ENCODE assay signal across 9 mouse cellular contexts in genomic region chr8:95138341-95139050, GRCm38 (mm10). TPM values are rescaled to one million over a fixed set of nuclear protein-coding genes. Genes with fewer than 3 reads are reported as not detected.
DNase-seq lines count a peak whose midpoint lies in the region; ATAC-seq and TF ChIP-seq lines count a peak whose summit lies in the region.
"Had no signal": no experiment of that assay in that cellular context is flagged by ENCODE, and none has a peak within 500 bp of the region (broad histone marks: within the 10 kb centered on the region; RNA-seq: fewer than 3 reads in every experiment).

No protein-coding gene starts in this region.

- peak overlapping the region; percentile 34; the same call in 1 of the 2 replicates for H3K9ac ChIP-seq in lung, embryonic 14.5 days
- no peak overlapping the region for H3K9ac ChIP-seq in embryonic facial prominence, embryonic 14.5 days (ENCODE audit: low read depth, low read length)
- H3K9ac ChIP-seq in intestine, embryonic 16.5 days (ENCODE audit: low read depth, low read length), result peak overlapping the region; percentile 43; the same call in 1 of the 2 replicates
- H3K9ac ChIP-seq in midbrain, embryonic 13.5 days (replicated peaks), result no peak overlapping the region

- H3K4me1 ChIP-seq in lung, embryonic 14.5 days (ENCODE audit: insufficient read depth), result peaks cover 20% of the 10 kb centered on the region
- H3K4me1 ChIP-seq in embryonic facial prominence, embryonic 14.5 days (ENCODE audit: control insufficient read depth, insufficient read depth, low read length), result peaks cover 27% of the 10 kb centered on the region
- peaks cover 54% of the 10 kb centered on the region for H3K4me1 ChIP-seq in intestine, embryonic 16.5 days (ENCODE audit: control insufficient read depth, insufficient read depth, low read length)
- H3K4me1 ChIP-seq in midbrain, embryonic 13.5 days (replicated peaks), result peaks cover 52% of the 10 kb centered on the region

- DNase-seq in lung, embryonic 14.5 days, result peak; percentile 86
- DNase-seq in lung, postnatal 14 days, result no peak
- DNase-seq in embryonic facial prominence, embryonic 14.5 days (ENCODE audit: low spot score), result peak; percentile 89
- no peak for DNase-seq in frontal cortex, postnatal 25 days (ENCODE audit: low spot score in 2 of 2)
- DNase-seq in right cerebral cortex, postnatal 14 days, result no peak

- no peaks in the 10 kb centered on the region; the same call in 1 of the 2 replicates for H3K27me3 ChIP-seq in lung, embryonic 14.5 days (ENCODE audit: insufficient read depth, low read length)
- H3K27me3 ChIP-seq in embryonic facial prominence, embryonic 14.5 days (replicated peaks; ENCODE audit: control insufficient read depth, insufficient read depth, low read length), result peaks cover 7% of the 10 kb centered on the region; the same call in 1 of the 2 replicates
- no peaks in the 10 kb centered on the region for H3K27me3 ChIP-seq in intestine, embryonic 16.5 days (replicated peaks; ENCODE audit: control insufficient read depth, insufficient read depth, low read length)
- peaks cover 49% of the 10 kb centered on the region for H3K27me3 ChIP-seq in midbrain, embryonic 13.5 days

- peaks cover 10% of the 10 kb centered on the region; the same call in 1 of the 2 replicates for H3K36me3 ChIP-seq in lung, embryonic 14.5 days (ENCODE audit: insufficient read depth)
- peaks cover 6% of the 10 kb centered on the region for H3K36me3 ChIP-seq in embryonic facial prominence, embryonic 14.5 days (ENCODE audit: control insufficient read depth, insufficient read depth, low read length)
- H3K36me3 ChIP-seq in intestine, embryonic 16.5 days (ENCODE audit: control insufficient read depth, insufficient read depth, low read length), result no peaks in the 10 kb centered on the region
- H3K36me3 ChIP-seq in midbrain, embryonic 13.5 days, result peaks cover 4% of the 10 kb centered on the region

- WGBS in lung, embryonic 14.5 days, result 19% methylated on average over 6 of the region's 6 CpGs
- WGBS in embryonic facial prominence, embryonic 14.5 days, result 18% methylated on average over 6 of the region's 6 CpGs
- WGBS in intestine, embryonic 16.5 days, result 25% methylated on average over 6 of the region's 6 CpGs
- WGBS in midbrain, embryonic 13.5 days, result 19% methylated on average over 6 of the region's 6 CpGs

- H3K27ac ChIP-seq in lung, embryonic 14.5 days (ENCODE audit: low read depth), result peak overlapping the region; percentile 60; the same call in 1 of the 2 replicates
- H3K27ac ChIP-seq in embryonic facial prominence, embryonic 14.5 days (replicated peaks; ENCODE audit: low read depth, low read length), result no peak overlapping the region
- peak overlapping the region; percentile 39; the same call in 1 of the 2 replicates for H3K27ac ChIP-seq in intestine, embryonic 16.5 days (ENCODE audit: low read length)
- H3K27ac ChIP-seq in midbrain, embryonic 13.5 days, result no peak overlapping the region
- H3K27ac ChIP-seq: macrophage had no signal

- H3K4me3 ChIP-seq in lung, embryonic 14.5 days (ENCODE audit: low read depth, low read length), result peak overlapping the region; percentile 29; the same call in 1 of the 2 replicates
- H3K4me3 ChIP-seq in embryonic facial prominence, embryonic 14.5 days (ENCODE audit: low read depth, low read length), result peak overlapping the region; percentile 27
- H3K4me3 ChIP-seq in intestine, embryonic 16.5 days (ENCODE audit: low read length), result peak overlapping the region; percentile 40
- peak overlapping the region; percentile 24 for H3K4me3 ChIP-seq in midbrain, embryonic 13.5 days (replicated peaks)

- ATAC-seq in lung, embryonic 14.5 days (ENCODE audit: insufficient read depth), result peak; percentile 7; the same call in 1 of the 2 replicates
- peak; percentile 30 for ATAC-seq in embryonic facial prominence, embryonic 14.5 days (ENCODE audit: low read depth)
- ATAC-seq in intestine, embryonic 16.5 days, result no peak; the same call in none of the 2 replicates
- peak; percentile 41; the same call in 1 of the 2 replicates for ATAC-seq in midbrain, embryonic 13.5 days
- no peak for ATAC-seq in inflammation-experienced regulatory T-cells, adult 6 months

- peak overlapping the region; percentile 62 for H3K4me2 ChIP-seq in lung, embryonic 14.5 days
- H3K4me2 ChIP-seq in embryonic facial prominence, embryonic 14.5 days (ENCODE audit: low read depth, low read length), result peak overlapping the region; percentile 53
- H3K4me2 ChIP-seq in intestine, embryonic 16.5 days (ENCODE audit: low read depth, low read length), result peak overlapping the region; percentile 57
- peak overlapping the region; percentile 56 for H3K4me2 ChIP-seq in midbrain, embryonic 13.5 days (replicated peaks)

- no peaks in the 10 kb centered on the region for H3K9me3 ChIP-seq in lung, embryonic 14.5 days (ENCODE audit: low read depth, low read length)
- no peaks in the 10 kb centered on the region for H3K9me3 ChIP-seq in embryonic facial prominence, embryonic 14.5 days (ENCODE audit: control insufficient read depth, low read length)
- no peaks in the 10 kb centered on the region for H3K9me3 ChIP-seq in intestine, embryonic 16.5 days (ENCODE audit: control insufficient read depth, low read length)
- H3K9me3 ChIP-seq in midbrain, embryonic 13.5 days, result no peaks in the 10 kb centered on the region

- TF ChIP-seq CTCF in lung, embryonic 14.5 days (IDR thresholded peaks at IDR 0.05; ENCODE audit: low read depth), result no peak

RNA-seq across cellular contexts. Expression of gene Katnb1, which starts 57.5 kb away (rescaled TPM):
- polyA plus RNA-seq in lung, embryonic 14.5 days (2014; fragmentation: Nextera tagmentation; extraction: Ambion mirVana), result 19.4 and 23.1 TPM in 2 replicates
- 18.6 and 20.8 TPM in 2 replicates for polyA plus RNA-seq in embryonic facial prominence, embryonic 14.5 days (2014; fragmentation: Nextera tagmentation; extraction: Ambion mirVana)
- 16.7 and 17.8 TPM in 2 replicates for polyA plus RNA-seq in intestine, embryonic 16.5 days (2015; fragmentation: Nextera tagmentation; extraction: Ambion mirVana)
- 38.8 and 39.7 TPM in 2 replicates for polyA plus RNA-seq in midbrain, embryonic 13.5 days (2015; fragmentation: Nextera tagmentation; extraction: Ambion mirVana)
- polyA plus RNA-seq in inflammation-experienced regulatory T-cells, adult 6 months (2017; shearing (Covaris generic)), result 10 to 100 TPM; 16.4 to 23.4 (median 17.0) TPM

Comparison
In these comparisons a context has a peak if more than half of its experiments do, and no peak if none do; other contexts are left out.
1. DNase-seq: peak in lung, embryonic 14.5 days (single experiment) and embryonic facial prominence, embryonic 14.5 days (single experiment); none in lung, postnatal 14 days (single experiment), frontal cortex, postnatal 25 days (0 of 2) and right cerebral cortex, postnatal 14 days (single experiment).
2. ATAC-seq: peak in lung, embryonic 14.5 days (single experiment), embryonic facial prominence, embryonic 14.5 days (single experiment) and midbrain, embryonic 13.5 days (single experiment); none in intestine, embryonic 16.5 days (single experiment) and inflammation-experienced regulatory T-cells, adult 6 months (single experiment).
3. H3K27ac ChIP-seq: peak in lung, embryonic 14.5 days (single experiment) and intestine, embryonic 16.5 days (single experiment); none in embryonic facial prominence, embryonic 14.5 days (single experiment) and midbrain, embryonic 13.5 days (single experiment).
4. H3K9ac ChIP-seq: peak in lung, embryonic 14.5 days (single experiment) and intestine, embryonic 16.5 days (single experiment); none in embryonic facial prominence, embryonic 14.5 days (single experiment) and midbrain, embryonic 13.5 days (single experiment).
5. Peak in every context shown above with its lines, with median percentiles within 50 percentile points of each other: H3K4me2 ChIP-seq and H3K4me3 ChIP-seq.